Mouse (Mus musculus) forebrain, embryonic 11.5 days (tissue): ENCODE data around the gene Letmd1. TPM values are rescaled to one million over a fixed set of nuclear protein-coding genes. Genes with fewer than 3 reads are reported as not detected.
"Not testable (repeated sequence)": the region's sequence is repeated elsewhere in the genome, so short reads cannot be mapped to it uniquely, and the experiment has no call there.

Source experiments
- ATAC-seq: fragments of 200-750 bp; cut with Nextera tagmentation; replicated peaks from 2 replicates; pipeline ENCODE4 v1.8.0; 2017; ENCODE audit warnings: moderate TSS enrichment; ENCODE audit not compliant: low FRiP score
- DNase-seq: peaks from one replicate; pipeline ENCODE4 v3.0.0-alpha.2; 2017; ENCODE audit warnings: low spot score
- H3K27ac ChIP-seq: fragments of 300-500 bp; sonication (generic); 2 replicates; pipeline ENCODE4 v1.5.1; 2014; ENCODE audit warnings: low read depth, low read length
- H3K27me3 ChIP-seq: fragments of 300-500 bp; sonication (generic); 2 replicates; pipeline ENCODE4 v1.6.1; 2014; ENCODE audit warnings: mild to moderate bottlenecking, low read length, mixed read lengths; ENCODE audit not compliant: control insufficient read depth, insufficient read depth
- H3K36me3 ChIP-seq: fragments of 300-500 bp; sonication (generic); 2 replicates; pipeline ENCODE4 v1.6.1; 2014; ENCODE audit warnings: mild to moderate bottlenecking, low read length, moderate library complexity, mixed read lengths; ENCODE audit not compliant: control insufficient read depth, insufficient read depth
- H3K4me1 ChIP-seq: fragments of 300-500 bp; sonication (generic); replicated peaks from 2 replicates; pipeline ENCODE4 v1.6.1; 2014; ENCODE audit warnings: low read length, mixed read lengths; ENCODE audit not compliant: control insufficient read depth, insufficient read depth
- H3K4me2 ChIP-seq: fragments of 300-500 bp; sonication (generic); 2 replicates; pipeline ENCODE4 v1.6.1; 2014; ENCODE audit warnings: low read depth, mild to moderate bottlenecking, low read length, moderate library complexity, mixed read lengths; ENCODE audit not compliant: severe bottlenecking
- H3K4me3 ChIP-seq: fragments of 300-500 bp; sonication (generic); 2 replicates; pipeline ENCODE4 v1.5.1; 2014; ENCODE audit warnings: low read depth, low read length
- H3K9ac ChIP-seq: fragments of 300-500 bp; sonication (generic); 2 replicates; pipeline ENCODE4 v1.6.1; 2014; ENCODE audit warnings: low read length
- H3K9me3 ChIP-seq: fragments of 300-500 bp; sonication (generic); 2 replicates; pipeline ENCODE4 v1.6.1; 2016; ENCODE audit warnings: low read length, mixed read lengths; ENCODE audit not compliant: control insufficient read depth
- WGBS: fragments of 180-500 bp; shearing (Covaris S2); extraction: QIAGEN DNeasy Blood & Tissue Kit; methylation state at CpG from one replicate; pipeline ENCODE4 v1.1.7; 2014; 5-methylcytosine and 5-hydroxymethylcytosine counted together
- polyA plus RNA-seq: library from polyadenylated mRNA; unstranded; fragments of >200 nt; fragmentation: Nextera tagmentation; extraction: Ambion mirVana; gene quantifications from 2 replicates; pipeline ENCODE4 v1.2.1, GENCODE M21; 2014

Gene Letmd1
- 41.3 and 46.6 TPM in 2 replicates for polyA plus RNA-seq

DNA sequence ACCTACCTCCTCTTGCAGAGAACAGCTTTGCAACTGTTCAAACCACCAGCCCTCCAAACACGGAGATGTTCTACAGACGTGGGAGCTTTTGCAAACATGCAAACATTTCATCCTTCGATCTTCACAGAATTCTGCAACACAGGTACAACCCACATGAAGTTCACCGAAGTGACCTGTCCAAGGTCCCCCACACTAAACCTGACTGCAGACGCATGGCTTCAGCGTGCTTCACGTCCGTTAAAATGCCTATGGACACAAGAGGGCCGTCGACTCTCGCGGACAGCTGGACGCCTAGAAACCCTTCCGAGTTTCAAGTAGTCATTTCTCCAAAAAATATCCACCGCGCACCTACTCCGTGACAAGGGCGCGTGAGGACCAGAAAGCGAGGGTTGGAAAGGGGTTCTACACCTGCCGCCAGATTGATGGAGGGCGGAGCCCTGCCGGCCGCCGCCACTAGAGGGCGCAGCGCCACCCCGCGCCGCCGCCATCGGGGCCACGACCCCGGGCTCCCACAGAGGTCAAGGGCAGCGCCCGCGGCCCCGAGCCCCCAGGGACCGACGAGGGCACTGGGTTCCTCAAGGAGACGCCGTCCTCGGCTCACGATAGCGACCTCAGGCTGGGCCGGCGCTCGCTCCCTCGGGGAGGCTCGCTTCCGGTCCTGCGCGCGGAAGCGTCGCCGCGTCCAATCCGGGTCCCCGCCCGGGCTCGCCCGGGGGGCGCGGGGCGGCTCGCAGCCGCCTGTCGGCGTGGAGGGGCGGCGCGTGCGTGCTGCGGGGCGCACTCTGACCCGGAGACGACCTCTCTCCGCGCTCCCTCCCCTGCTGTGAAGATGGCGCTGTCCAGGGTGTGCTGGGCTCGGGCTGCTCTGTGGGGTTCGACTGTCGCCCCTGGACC, at the start of gene Letmd1:
TSS of gene Letmd1 (plus strand) at position 729 of the 894 bp plus-strand sequence.
- WGBS, result 2% methylated on average over 82 of the region's 84 CpGs
- no peaks in the 10 kb centered on the region for H3K9me3 ChIP-seq
- peak within 1 kb of the TSS; percentile 76 for H3K4me3 ChIP-seq
- peak within 1 kb of the TSS; percentile 79 for H3K4me2 ChIP-seq
- H3K27ac ChIP-seq, result peak within 1 kb of the TSS; percentile 58
- H3K27me3 ChIP-seq, result no peaks in the 10 kb centered on the region
- H3K36me3 ChIP-seq, result peaks cover 2% of the 10 kb centered on the region; the same call in 1 of the 2 replicates
- DNase-seq, result peak; percentile 92
- H3K9ac ChIP-seq, result peak within 1 kb of the TSS; percentile 88
- H3K4me1 ChIP-seq, result peaks cover 6% of the 10 kb centered on the region
- ATAC-seq, result peak; percentile 90

GRCm38 (mm10) chr15:100419311-100419710, 49.5 kb upstream of the Letmd1 start:
- no peak overlapping the region for H3K27ac ChIP-seq
- no peaks in the 10 kb centered on the region for H3K36me3 ChIP-seq
- no peak overlapping the region for H3K4me3 ChIP-seq
- H3K4me2 ChIP-seq, result no peak overlapping the region
- no peaks in the 10 kb centered on the region for H3K9me3 ChIP-seq
- WGBS, result 76% methylated on average over 8 of the region's 8 CpGs
- peaks cover 12% of the 10 kb centered on the region for H3K4me1 ChIP-seq
- H3K27me3 ChIP-seq, result peaks cover 8% of the 10 kb centered on the region
- DNase-seq (no peak), ATAC-seq (no peak)
- no peak overlapping the region; the same call in 1 of the 2 replicates for H3K9ac ChIP-seq

DNA sequence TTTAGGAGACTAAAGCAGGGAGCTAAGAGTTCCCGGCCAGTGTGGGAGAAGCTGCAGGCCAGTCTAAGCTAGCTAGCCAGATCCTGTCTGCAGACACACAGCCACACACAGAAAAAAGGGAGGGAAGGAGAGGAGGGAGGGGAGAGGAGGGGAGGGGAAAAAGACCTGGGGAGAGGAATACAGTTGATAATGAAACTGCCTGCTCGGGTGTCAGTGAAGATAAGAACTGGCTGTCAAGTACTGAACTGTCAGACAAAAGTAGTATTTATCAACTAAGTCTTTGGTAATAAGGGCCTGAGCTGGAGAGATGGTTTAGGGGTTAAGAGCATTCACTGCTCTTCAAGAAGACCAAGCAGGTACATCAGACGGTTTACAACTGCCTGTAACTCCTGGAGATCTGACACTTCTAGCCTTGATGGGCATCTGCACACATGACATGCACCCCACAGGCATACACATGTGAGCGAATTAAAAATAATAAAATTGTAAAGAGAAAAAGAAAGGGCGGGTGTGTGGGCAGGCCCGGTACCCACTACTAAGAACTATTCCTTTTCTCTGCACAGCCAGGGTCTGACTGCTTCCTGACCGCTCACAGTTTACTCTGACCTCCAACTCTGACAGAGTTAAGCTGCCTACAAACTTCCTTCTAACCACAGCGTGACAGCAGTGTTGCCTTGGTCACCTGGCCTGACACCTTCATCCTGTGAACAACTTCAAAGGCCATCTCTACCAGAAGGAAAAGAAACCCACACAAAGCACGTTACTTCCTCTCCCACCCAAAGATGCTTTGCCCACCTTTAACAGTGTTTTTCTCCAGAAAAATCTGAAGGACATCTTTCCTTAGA, 48.7 kb upstream of the Letmd1 start:
- no peak for ATAC-seq
- WGBS, result 70% methylated on average over 9 of the region's 9 CpGs
- H3K4me3 ChIP-seq, result no peak overlapping the region
- DNase-seq, result no peak
- H3K36me3 ChIP-seq, result no peaks in the 10 kb centered on the region
- peaks cover 16% of the 10 kb centered on the region for H3K27me3 ChIP-seq
- no peak overlapping the region; the same call in 1 of the 2 replicates for H3K9ac ChIP-seq
- no peak overlapping the region for H3K27ac ChIP-seq
- no peak overlapping the region for H3K4me2 ChIP-seq
- H3K4me1 ChIP-seq, result peaks cover 12% of the 10 kb centered on the region
- H3K9me3 ChIP-seq, result no peaks in the 10 kb centered on the region

- no peaks in the 10 kb centered on the region for H3K9me3 ChIP-seq
- 61% methylated on average over 8 of the region's 8 CpGs for WGBS
- peak overlapping the region; percentile 23; the same call in 1 of the 2 replicates for H3K9ac ChIP-seq
- H3K27me3 ChIP-seq, result peaks cover 19% of the 10 kb centered on the region
- peaks cover 12% of the 10 kb centered on the region for H3K4me1 ChIP-seq
- peak overlapping the region; percentile 96; the same call in 1 of the 2 replicates for H3K4me3 ChIP-seq
- ATAC-seq (no peak), DNase-seq (no peak)
- peak overlapping the region; percentile 69 for H3K4me2 ChIP-seq
- H3K36me3 ChIP-seq, result no peaks in the 10 kb centered on the region
- no peak overlapping the region for H3K27ac ChIP-seq
Measured at GRCm38 (mm10) chr15:100421059-100421757, 47.6 kb upstream of the Letmd1 start.

DNA sequence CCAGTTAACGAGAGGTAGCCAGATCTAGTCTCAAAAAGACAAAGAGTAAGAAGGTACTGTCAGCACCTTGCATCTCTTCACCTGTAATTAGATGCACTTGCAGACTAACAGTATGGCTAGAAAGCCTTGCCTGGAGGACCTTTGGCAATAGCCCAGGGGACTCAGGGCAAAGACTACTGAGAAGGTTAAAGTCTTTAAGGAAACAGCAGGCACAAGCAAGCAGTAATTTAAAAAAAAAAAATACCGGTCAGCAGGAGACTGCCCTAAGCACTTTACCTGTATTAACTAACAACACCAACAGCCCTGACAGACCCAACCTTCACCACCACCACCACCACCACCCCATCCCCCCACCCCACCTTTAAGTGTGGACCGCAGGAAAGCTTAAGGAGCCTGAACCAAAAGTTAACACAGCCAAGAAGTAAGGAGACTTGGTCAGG, 47.0 kb upstream of the Letmd1 start, which contains the start of gene Gm5475:
TSS of gene Gm5475 (plus strand) at position 390 of the 440 bp plus-strand sequence.
- peak within 1 kb of the TSS; percentile 96 for H3K4me3 ChIP-seq
- peaks cover 19% of the 10 kb centered on the region for H3K27me3 ChIP-seq
- 21% methylated on average over 3 of the region's 3 CpGs for WGBS
- not testable (repeated sequence) for ATAC-seq, H3K36me3 ChIP-seq, DNase-seq, H3K27ac ChIP-seq, H3K9me3 ChIP-seq
- peaks cover 12% of the 10 kb centered on the region for H3K4me1 ChIP-seq
- H3K4me2 ChIP-seq, result peak within 1 kb of the TSS; percentile 69
- peak within 1 kb of the TSS; percentile 90 for H3K9ac ChIP-seq

DNA sequence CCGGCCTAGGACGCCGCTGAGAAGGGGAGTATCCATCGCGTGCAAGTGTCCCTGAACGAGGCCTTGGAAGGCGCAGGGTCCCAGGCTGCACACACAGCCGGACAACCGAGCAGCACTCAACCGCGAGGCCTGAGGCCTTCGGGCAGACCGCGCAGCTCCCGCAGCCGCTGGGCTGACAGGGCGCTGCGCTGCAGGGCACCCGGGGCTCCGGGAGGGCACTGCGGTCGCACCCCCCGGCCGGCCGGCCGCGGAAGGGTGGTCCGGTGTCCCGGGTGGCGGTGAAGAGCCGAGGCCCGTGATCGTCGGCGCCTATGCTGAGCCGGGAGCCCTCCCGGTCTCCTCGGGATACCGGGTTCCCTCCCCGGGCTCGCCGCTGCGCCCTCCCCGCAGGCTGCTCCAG, 46.3 kb upstream of the Letmd1 start:
- Histone ChIP-seq H3K9me3 (no peaks in the 10 kb centered on the region), H3K9ac (peak overlapping the region; percentile 90), H3K27me3 (peaks cover 19% of the 10 kb centered on the region), H3K4me3 (peak overlapping the region; percentile 96), H3K4me1 (peaks cover 12% of the 10 kb centered on the region), H3K27ac (no peak overlapping the region), H3K4me2 (peak overlapping the region; percentile 69), H3K36me3 (no peaks in the 10 kb centered on the region)
- ATAC-seq, result peak; percentile 78
- peak; percentile 71 for DNase-seq
- WGBS, result under 1% methylated on average over 40 of the region's 44 CpGs

DNA sequence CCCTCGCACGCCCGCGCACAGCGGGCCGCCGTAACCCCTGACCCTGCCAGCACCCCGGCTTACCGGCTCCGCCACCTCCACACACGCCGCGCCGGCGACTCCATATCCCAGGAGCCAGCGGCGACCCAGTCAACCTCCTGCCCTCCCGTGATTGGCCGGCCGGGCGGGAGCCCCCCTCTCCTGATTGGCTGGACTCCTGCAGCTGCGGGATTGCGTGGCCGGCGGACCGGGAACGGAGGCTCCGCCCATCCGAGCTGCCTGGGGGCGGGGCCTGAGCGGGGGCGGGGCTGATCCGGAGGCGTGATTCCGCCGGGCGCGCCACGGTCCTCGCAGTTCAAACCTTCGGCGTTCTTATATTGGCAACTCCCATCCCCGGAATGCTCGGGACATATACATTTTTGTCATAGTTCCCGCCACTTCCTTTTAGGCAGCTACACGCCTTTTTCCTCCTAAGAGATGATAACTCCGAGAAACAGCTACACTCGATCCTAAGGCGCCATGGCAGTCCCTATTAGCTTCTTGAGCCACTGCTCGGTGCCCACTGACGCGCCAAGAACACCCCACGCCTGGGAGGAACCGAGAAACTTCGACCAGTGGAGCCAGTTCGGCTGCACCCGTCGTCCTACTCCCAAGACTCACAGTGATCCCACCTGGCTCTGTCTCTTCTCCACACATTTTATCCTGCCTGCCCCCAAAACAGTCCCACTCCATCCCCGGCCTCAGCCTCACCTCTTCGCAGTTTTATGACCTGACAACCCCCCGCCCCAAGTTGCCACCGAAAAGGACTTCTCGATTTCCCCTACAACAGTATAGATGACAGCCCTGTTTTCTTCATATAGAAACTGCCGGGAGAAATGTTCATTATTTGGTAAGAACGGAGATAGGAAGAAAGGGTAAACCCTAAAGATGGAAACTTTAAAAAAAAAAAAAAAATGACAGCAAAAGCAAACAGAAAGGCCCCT, 45.6 kb upstream of the Letmd1 start:
- Histone ChIP-seq H3K27me3 (peaks cover 19% of the 10 kb centered on the region), H3K9me3 (no peaks in the 10 kb centered on the region), H3K4me3 (peak overlapping the region; percentile 96), H3K36me3 (no peaks in the 10 kb centered on the region), H3K4me1 (peaks cover 12% of the 10 kb centered on the region), H3K9ac (peak overlapping the region; percentile 90), H3K4me2 (peak overlapping the region; percentile 69), H3K27ac (no peak overlapping the region)
- 1% methylated on average over 65 of the region's 65 CpGs for WGBS
- DNase-seq (peak; percentile 99), ATAC-seq (peak; percentile 99)
